Mouse (Mus musculus): ENCODE results near the gene Efnb3.
A peak's percentile ranks its signal among the peaks of the same experiment; 100 is the strongest.
"Not testable (repeated sequence)": the region's sequence is repeated elsewhere in the genome, so short reads cannot be mapped to it uniquely, and the experiment has no call there.

Gene Efnb3

DNA sequence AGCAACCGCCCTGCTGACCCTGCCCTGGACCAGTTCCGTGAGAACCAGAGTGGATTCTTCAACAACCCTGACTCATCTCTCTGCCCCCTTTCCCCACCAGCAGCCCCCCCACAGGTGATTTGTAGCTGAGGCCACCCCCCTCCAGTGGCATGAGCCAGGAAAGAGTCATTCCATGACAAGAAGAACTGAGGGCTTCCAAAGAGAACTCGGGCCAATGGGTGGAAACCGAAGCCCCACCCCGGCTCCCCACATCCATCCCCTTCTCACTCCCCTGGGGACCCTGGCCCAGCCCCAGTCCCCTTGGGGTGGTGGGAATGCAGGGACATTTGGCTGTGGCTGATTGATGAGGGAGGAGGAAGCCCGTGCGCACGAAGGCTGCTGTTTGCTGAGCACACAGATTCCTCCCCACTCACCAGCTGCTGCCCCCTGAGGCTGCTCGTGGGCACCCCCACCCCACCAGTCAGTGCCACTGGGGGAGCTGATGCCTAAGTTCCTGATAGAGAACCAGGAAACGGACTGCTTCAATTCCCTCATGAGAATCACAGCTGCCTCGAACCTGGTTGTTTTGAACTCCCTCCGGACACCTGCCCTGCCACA, 10.8 kb downstream of the Efnb3 start, which contains the start of gene Dnah2:
Dnah2 (minus strand) TSS at position 51 of the 597 bp plus-strand sequence.
- DNase-seq, result no peak

DNA sequence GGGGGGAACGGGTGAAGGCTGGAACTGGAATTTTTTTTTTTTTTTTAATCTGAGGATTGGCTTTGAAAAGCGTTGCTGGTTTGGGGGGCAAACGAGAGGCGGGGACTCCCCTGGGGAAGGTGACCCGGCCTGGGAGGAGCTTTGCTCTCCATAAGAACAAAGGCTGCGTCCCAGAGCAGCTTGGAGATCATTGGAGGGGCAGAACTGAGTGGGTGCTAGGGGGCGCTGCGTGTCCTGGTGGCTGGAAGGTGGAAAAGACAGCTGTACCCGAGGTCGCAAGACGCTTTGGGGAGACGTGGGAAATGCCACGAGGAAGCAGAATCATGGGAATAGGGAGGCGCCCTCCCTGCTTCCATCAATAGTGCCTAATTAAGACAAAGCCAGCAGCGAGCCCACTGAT, 12.9 kb downstream of the Efnb3 start:
- no peak for DNase-seq

DNA sequence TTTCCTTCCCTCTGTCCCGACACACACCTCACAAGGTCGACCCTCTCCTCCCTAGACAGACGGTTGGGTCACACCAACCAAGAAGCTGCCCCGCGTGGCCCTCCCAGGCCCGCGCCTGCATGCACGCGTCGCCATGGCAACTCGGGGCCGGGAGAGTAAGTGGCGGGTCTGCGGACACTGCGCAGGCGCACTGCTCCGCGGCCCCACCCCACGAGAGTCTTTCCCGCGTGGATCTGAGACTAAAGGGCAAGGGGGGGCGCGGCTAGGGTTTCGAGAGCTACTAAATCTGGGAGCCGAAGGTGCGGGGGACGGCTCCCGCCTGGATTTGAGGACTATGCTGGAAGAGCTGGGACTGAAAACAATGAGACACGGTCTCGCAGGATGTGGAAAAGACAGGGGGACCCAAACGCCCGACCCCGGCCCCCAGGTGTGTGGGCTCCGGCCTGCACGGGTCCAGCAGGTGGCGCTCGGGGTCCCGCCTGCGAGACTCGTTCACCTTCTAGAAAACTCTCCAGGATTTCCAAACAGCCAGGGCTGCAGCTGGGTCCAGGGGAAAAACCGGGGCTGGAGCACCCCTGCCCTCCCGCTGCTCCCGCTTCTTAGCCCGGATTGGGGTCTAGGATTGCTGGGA, 13.5 kb downstream of the Efnb3 start:
- peak; percentile 70 for DNase-seq

DNA sequence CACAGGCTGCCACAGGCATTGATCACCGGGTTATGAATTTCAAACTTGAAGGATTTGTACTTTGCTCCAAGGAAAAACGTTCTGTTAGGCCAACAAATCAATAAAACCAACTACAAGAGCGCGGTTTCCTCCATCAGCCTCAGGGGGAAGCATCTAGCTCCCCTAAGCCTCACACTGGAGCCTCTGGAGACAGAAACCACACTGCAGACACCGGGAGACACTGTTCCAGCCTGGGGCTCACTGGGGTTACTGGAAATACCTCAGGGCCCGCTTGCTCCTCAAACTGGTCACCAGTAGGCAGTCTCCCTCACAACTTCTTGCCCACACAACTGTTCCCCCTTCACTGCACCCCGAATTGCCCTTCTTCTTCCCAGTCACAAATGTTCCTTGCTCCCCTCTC, 14.0 kb downstream of the Efnb3 start:
- DNase-seq, result no peak

- no peak for DNase-seq
These were observed 16.4 kb downstream of the Efnb3 start for GRCm38 (mm10) chr11:69543598-69543997.

- DNase-seq, result not testable (repeated sequence)
These were observed 18.3 kb downstream of the Efnb3 start for GRCm38 (mm10) chr11:69541741-69542140.

DNA sequence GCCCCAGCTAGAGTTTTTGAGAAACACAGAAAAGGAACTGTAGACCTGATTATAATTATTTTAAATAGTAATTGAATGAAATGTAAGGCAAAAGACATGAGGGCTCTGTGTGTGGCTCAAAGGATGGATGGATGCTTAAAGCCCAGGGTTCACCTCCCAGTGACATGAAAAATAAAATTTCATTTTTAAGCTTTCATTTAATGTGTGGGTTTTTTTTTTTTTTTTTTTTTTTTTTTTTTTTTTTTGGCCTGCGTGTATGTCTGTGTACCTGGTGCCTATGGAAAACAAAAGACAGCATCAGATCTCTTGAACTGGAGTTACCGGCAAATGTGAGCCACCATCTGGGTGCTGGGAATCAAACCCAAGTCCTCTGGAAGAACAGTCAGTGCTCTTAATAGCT, 19.3 kb downstream of the Efnb3 start:
- DNase-seq, result no peak

DNA sequence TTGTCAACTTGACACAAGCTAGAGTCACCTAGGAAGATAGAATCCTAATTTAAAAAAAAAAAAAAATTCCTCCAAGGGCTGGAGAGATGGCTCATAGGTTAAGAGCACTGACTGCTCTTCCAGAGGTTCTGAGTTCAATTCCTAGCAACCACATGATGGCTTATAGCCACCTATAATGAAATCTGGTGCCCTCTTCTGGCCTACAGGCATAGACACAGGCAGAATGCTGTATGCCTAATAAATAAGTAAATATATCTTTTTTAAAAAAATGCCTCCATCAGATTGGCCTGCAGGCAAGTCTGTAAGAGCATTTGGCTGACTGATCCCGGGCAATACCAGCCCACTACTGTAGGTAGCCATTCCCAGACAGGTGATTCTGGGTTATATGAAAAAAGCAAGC, 25.0 kb downstream of the Efnb3 start:
- DNase-seq, result no peak

- no peak for DNase-seq
These were observed 27.4 kb downstream of the Efnb3 start for GRCm38 (mm10) chr11:69532480-69533150.

DNA sequence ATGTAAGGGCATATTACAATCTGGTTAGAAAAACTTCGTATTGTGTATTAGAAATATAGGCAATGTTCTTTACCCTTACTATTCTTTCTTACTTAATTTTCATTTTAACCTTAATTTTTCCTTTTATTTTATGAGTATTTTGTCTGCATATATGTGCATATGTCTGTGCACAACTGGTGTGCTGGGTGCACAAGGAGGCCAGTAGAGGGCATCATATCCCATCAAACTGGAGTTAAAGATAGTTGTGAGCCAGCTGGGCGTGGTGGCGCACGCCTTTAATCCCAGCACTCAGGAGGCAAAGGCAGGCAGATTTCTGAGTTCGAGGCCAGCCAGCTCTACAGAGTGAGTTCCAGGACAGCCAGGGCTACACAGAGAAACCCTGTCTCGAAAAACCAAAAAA, 29.2 kb downstream of the Efnb3 start:
- not testable (repeated sequence) for DNase-seq

GRCm38 (mm10) chr11:69530281-69530680, 29.7 kb downstream of the Efnb3 start:
- DNase-seq, result not testable (repeated sequence)

DNA sequence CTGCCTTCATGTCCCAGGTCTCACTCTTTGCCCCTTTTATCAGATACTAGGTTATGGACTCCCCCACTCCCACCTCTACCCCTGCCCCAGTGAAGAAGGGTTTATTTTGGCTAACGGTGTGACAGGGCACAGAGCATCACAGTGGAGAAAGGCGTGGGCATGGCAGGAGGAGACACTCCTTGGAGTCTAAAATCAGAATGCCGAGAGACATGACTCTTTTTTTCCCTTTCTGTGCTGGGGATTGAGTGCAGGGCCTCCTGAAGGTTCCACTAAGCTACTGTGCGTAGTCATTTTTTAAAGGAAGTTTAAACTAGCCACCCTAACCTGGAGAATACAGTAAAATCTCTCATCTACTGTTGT, 32.0 kb downstream of the Efnb3 start:
- DNase-seq, result no peak

GRCm38 (mm10) chr11:69527098-69528030, 32.6 kb downstream of the Efnb3 start:
- no peak for DNase-seq

- DNase-seq, result no peak
These were observed 33.4 kb downstream of the Efnb3 start for GRCm38 (mm10) chr11:69526631-69527030.

DNA sequence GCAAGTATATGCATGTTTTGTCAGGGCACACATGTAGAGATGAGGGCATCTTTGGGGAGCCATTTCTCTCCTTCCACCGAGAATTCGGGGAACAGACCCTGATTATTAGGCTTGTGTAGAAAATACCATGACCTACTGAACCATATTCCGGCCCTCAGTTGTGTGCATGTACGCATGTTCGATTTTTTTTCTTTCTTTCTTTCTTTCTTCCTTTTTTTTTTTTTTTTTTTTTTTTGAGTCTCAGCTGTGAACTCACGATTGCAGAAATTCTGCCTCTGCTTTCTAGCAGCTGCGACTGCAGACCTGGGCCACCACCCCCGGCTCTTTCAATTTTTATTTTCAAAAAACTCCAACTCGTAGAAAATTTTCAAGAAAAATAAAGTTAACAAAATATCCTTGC, 34.3 kb downstream of the Efnb3 start:
- no peak for DNase-seq

DNA sequence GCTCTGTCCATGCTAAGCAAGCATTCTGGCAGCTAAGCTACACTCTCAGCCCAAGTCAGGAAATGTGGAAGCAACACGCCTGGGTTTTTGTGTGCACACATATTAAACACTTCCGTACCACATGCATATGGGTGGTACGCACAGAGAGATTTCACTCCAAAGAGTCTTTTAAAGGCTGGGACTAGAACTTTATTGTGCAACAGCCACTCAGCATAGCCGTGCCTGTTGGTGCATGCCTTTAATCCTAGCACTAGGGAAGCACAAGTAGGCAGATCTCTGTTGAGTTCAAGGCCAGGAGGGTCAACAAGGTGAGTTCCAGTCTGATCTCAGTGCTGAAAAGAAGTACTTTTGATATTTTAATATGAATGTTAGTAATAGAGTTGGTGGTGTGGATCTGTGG, 36.4 kb downstream of the Efnb3 start:
- no peak for DNase-seq

GRCm38 (mm10) chr11:69521526-69522149, 38.4 kb downstream of the Efnb3 start:
- DNase-seq, result no peak

DNA sequence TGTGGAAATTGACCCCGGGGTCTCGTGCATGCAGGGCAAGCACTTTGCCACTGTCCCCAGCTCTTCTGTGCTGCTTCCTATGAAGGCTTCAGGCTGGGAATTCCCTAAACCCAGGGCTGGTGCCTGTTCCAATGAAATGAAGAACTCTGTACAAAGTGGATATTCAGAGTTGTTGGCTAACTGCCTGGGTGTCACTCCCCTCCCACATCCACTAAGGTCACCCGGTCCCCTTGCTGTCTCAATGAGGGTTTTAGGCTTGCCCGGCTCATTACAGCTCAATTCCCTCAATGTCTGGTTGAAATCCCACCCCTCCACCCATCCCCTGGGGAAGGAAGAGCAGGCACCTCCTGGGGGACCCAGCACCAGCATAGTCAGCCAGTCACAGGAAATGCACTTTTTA, 40.0 kb downstream of the Efnb3 start:
- DNase-seq, result no peak

GRCm38 (mm10) chr11:69516661-69517060, 43.3 kb downstream of the Efnb3 start:
- no peak for DNase-seq

DNA sequence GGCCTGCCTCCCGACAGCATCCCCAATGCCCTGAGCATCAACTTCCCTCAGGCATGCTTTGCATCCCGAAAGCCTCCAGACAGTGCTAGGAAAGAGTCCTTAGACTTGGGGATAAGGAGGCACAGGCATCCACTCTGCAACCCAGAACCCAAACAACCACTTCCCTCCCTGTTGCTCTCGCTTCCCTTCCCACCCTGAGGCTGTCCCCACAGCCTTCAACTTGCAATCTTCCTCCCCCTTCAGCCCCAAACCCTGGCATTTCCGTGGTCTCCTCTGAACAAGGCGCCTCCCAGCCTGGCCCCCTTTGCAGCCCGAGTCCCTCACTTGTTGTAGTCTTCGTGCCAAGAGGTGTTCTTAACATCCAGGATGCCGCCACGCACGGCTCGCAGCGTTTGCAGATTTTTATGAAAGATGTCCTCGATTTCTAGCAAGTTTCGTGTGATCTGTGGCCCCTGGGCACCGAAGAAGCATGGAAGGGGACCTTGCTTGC, 43.8 kb downstream of the Efnb3 start:
- no peak for DNase-seq

GRCm38 (mm10) chr11:69513840-69514239, 46.2 kb downstream of the Efnb3 start:
- DNase-seq, result peak; percentile 43

DNA sequence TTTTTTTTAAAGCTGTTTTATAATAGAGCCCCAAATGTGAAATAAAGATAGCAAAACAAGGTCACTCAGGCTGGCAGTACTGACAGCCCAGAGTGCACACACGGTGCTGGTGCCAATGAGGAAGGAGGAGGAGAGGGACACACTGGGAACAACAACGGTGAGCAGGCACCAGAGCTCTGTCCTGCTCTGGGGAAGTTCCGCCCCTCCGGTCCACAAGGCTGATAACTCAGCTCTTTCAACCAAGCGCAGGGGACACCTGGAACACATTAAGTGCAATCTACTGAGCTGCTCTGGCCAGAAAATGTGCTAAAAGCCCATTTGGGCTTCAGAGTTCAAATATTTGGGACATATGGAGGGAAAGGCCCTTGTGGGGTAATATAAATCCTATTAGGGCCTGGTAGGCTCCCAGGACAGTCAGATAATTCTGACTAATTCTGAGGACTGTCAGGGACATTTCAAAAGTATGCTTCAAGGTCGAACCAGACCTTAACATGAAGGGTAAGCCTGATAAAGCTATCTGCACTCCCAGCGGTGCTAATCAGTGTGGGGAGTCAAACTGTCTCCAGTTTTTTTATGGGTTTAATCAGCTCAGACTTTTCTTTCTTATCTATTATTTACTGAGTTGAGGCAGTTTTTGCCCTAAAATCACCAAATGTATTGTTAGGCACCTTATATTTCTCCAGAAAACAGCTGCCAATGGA, 49.1 kb downstream of the Efnb3 start:
- DNase-seq, result no peak

Data from cerebellum, adult 9-10 months (tissue).